Mouse (Mus musculus): ENCODE measurements around the gene Prkag2. TPM values are rescaled to one million over a fixed set of nuclear protein-coding genes. Genes with fewer than 3 reads are reported as not detected.

Prkag2 gene
- polyA plus RNA-seq, 2 experiments: 3.1 to 4.0 TPM

GRCm38 (mm10) chr5:24990460-24990859 is 110.0 kb downstream of the Prkag2 start:
- WGBS (ENCODE audit: insufficient replicate concordance): 45% methylated on average over 5 of the region's 5 CpGs
- H3K27me3 ChIP-seq (ENCODE audit: control insufficient read depth, insufficient read depth, low read length): no peaks in the 10 kb centered on the region
- H3K27ac ChIP-seq: no peak overlapping the region
- no peaks in the 10 kb centered on the region for H3K36me3 ChIP-seq (replicated peaks; ENCODE audit: control insufficient read depth, insufficient read depth, low read depth)
- no peak overlapping the region for H3K4me3 ChIP-seq (ENCODE audit: insufficient read depth in 1 of 2, low read depth in 2 of 2, low read length in 2 of 2)
- H3K4me2 ChIP-seq (ENCODE audit: low read depth): no peak overlapping the region
- TF ChIP-seq CTCF (IDR thresholded peaks at IDR 0.05; ENCODE audit: low read depth) (no peak), EP300 (IDR thresholded peaks at IDR 0.05; ENCODE audit: low read depth) (no peak)
- no peak overlapping the region for H3K9ac ChIP-seq (replicated peaks)
- H3K9me3 ChIP-seq (ENCODE audit: control insufficient read depth, low read length): no peaks in the 10 kb centered on the region
- H3K4me1 ChIP-seq (replicated peaks; ENCODE audit: control insufficient read depth in 2 of 2, insufficient read depth in 2 of 2, low read length in 1 of 2): peaks cover 0 to 2% of the 10 kb centered on the region in 2 experiments; a peak in 1 of 4 replicates
- no peak for DNase-seq (ENCODE audit: low read depth in 3 of 3, low spot score in 3 of 3)
- ATAC-seq (ENCODE audit: insufficient read depth): no peak

GRCm38 (mm10) chr5:24989683-24990082 is 110.8 kb downstream of the Prkag2 start:
- Histone ChIP-seq H3K9me3 (ENCODE audit: control insufficient read depth, low read length) (no peaks in the 10 kb centered on the region), H3K27ac (no peak overlapping the region), H3K9ac (replicated peaks) (no peak overlapping the region), H3K4me1 (replicated peaks; ENCODE audit: control insufficient read depth in 2 of 2, insufficient read depth in 2 of 2, low read length in 1 of 2) (peaks cover 0 to 2% of the 10 kb centered on the region in 2 experiments; a peak in 1 of 4 replicates), H3K36me3 (replicated peaks; ENCODE audit: control insufficient read depth, insufficient read depth, low read depth) (no peaks in the 10 kb centered on the region), H3K4me3 (ENCODE audit: insufficient read depth in 1 of 2, low read depth in 2 of 2, low read length in 2 of 2) (no peak overlapping the region), H3K27me3 (ENCODE audit: control insufficient read depth, insufficient read depth, low read length) (no peaks in the 10 kb centered on the region), H3K4me2 (ENCODE audit: low read depth) (no peak overlapping the region)
- WGBS (ENCODE audit: insufficient replicate concordance): 8% methylated on average over 3 of the region's 3 CpGs
- TF ChIP-seq EP300 (IDR thresholded peaks at IDR 0.05; ENCODE audit: low read depth) (no peak), CTCF (IDR thresholded peaks at IDR 0.05; ENCODE audit: low read depth) (no peak)
- no peak for ATAC-seq (ENCODE audit: insufficient read depth)
- no peak for DNase-seq (ENCODE audit: low read depth in 3 of 3, low spot score in 3 of 3)

DNA sequence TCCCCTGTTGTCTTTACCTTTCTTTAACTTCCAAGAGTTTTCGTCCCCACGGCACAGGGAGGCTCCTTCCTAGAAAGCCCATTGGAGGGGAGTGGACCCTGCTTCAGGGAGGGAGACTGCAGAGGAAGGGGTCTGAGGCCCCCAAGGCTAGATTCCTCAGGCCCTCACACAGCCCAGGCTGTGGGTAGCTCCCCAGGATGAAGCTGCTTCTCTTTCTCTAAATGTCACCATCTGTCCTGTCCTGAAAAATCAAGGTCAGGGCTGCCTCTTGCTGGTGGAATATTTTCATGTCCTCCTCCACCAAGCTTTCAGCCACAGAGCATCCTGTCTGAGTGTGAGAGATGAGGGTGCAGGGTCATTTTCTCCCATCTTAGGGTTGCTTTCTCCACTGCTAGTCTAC is 113.5 kb downstream of the Prkag2 start:
- H3K4me3 ChIP-seq (ENCODE audit: insufficient read depth in 1 of 2, low read depth in 2 of 2, low read length in 2 of 2): no peak overlapping the region
- H3K4me1 ChIP-seq (replicated peaks; ENCODE audit: control insufficient read depth in 2 of 2, insufficient read depth in 2 of 2, low read length in 1 of 2): no peaks in the 10 kb centered on the region; a peak in 1 of 4 replicates
- ATAC-seq (ENCODE audit: insufficient read depth) (no peak), DNase-seq (ENCODE audit: low read depth in 3 of 3, low spot score in 3 of 3) (no peak)
- no peak overlapping the region for H3K9ac ChIP-seq (replicated peaks)
- WGBS (ENCODE audit: insufficient replicate concordance): 74% methylated on average over 2 of the region's 2 CpGs
- no peaks in the 10 kb centered on the region for H3K36me3 ChIP-seq (replicated peaks; ENCODE audit: control insufficient read depth, insufficient read depth, low read depth)
- H3K27ac ChIP-seq: no peak overlapping the region
- no peak overlapping the region for H3K4me2 ChIP-seq (ENCODE audit: low read depth)
- no peaks in the 10 kb centered on the region for H3K27me3 ChIP-seq (ENCODE audit: control insufficient read depth, insufficient read depth, low read length)
- no peaks in the 10 kb centered on the region for H3K9me3 ChIP-seq (ENCODE audit: control insufficient read depth, low read length)
- no peak for TF ChIP-seq CTCF (IDR thresholded peaks at IDR 0.05; ENCODE audit: low read depth)
- TF ChIP-seq EP300 (IDR thresholded peaks at IDR 0.05; ENCODE audit: low read depth): no peak

DNA sequence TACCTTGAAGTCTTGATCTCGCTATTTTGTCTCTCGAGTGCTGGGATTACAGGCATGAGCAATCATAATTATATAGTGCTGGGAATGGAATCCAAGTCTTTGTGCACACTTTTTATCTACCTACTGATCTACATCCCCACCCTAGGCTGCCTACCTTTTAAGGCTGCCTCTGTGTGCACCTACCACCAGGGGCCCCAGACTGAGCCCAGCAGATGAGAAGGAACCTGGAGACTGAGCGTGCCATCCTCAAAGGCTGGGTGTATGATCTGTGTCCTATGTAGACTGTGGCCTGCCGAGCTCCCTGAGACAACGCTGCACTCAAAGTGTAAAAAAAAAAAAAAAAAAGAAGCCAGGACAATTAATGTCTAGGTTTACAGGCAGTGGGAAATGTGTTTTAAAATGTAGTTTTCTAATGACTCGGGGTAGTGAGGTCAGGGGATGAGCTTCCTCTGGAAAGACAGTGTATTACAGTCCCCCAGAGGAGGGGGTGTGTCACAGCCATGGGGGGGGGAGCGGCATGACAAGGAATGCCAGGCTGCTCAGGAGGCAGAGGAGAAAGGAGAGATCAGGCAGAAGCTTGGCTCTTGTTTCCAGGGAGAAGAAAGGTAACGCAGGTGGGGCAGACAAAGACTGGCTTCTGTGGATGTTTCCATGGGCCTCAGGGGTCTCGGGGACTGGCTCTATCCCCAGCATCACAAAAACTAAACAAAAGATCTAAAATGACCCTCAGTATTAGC is 114.1 kb downstream of the Prkag2 start:
- WGBS (ENCODE audit: insufficient replicate concordance): 62% methylated on average over 9 of the region's 9 CpGs
- no peak for TF ChIP-seq CTCF (IDR thresholded peaks at IDR 0.05; ENCODE audit: low read depth)
- no peak for TF ChIP-seq EP300 (IDR thresholded peaks at IDR 0.05; ENCODE audit: low read depth)
- Histone ChIP-seq H3K27ac (no peak overlapping the region), H3K4me2 (ENCODE audit: low read depth) (no peak overlapping the region), H3K9ac (replicated peaks) (no peak overlapping the region), H3K4me3 (ENCODE audit: insufficient read depth in 1 of 2, low read depth in 2 of 2, low read length in 2 of 2) (no peak overlapping the region), H3K4me1 (replicated peaks; ENCODE audit: control insufficient read depth in 2 of 2, insufficient read depth in 2 of 2, low read length in 1 of 2) (no peaks in the 10 kb centered on the region; a peak in 1 of 4 replicates), H3K27me3 (ENCODE audit: control insufficient read depth, insufficient read depth, low read length) (no peaks in the 10 kb centered on the region), H3K9me3 (ENCODE audit: control insufficient read depth, low read length) (no peaks in the 10 kb centered on the region), H3K36me3 (replicated peaks; ENCODE audit: control insufficient read depth, insufficient read depth, low read depth) (no peaks in the 10 kb centered on the region)
- DNase-seq (ENCODE audit: low read depth in 3 of 3, low spot score in 3 of 3) (no peak), ATAC-seq (ENCODE audit: insufficient read depth) (no peak)

DNA sequence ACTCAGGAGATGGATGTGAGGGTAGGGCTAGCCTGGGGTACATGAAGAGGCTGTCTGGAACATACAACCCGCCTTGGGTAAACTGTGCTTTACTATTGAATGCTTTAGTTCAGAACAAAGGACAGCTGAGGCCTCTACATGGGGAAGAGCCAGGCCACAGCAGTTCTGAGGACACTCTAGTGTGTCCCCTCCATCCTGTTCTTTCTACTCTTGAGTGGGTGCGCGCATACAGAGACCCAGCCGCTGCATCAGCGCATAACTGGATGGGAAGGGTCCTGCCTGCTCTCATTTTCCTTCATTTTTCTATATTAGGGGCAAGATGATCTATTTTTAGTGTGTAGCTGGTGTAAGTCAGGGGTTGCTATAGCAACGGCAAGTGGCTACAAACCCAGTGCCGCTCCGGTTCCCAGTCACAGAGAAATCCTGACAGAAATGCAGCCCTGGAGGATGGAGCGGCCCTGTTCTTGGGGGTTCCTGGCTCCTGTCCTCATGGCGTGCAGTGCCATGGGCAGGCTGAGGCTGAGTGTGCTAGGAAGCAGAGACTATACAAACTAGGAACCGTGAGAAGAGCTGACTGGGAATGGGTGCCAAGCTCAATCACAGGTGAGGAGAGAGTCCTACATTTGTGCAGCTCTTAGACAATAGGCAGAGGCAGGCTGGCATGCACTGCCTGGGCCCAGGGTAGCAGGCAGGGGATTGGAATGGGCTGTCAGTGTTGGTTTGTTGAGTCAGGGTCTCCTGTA is 114.8 kb downstream of the Prkag2 start:
- Histone ChIP-seq H3K4me1 (replicated peaks; ENCODE audit: control insufficient read depth in 2 of 2, insufficient read depth in 2 of 2, low read length in 1 of 2) (no peaks in the 10 kb centered on the region; a peak in 1 of 4 replicates), H3K27me3 (ENCODE audit: control insufficient read depth, insufficient read depth, low read length) (no peaks in the 10 kb centered on the region; the same call in 1 of the 2 replicates), H3K36me3 (replicated peaks; ENCODE audit: control insufficient read depth, insufficient read depth, low read depth) (no peaks in the 10 kb centered on the region), H3K9ac (replicated peaks) (no peak overlapping the region), H3K4me3 (ENCODE audit: insufficient read depth in 1 of 2, low read depth in 2 of 2, low read length in 2 of 2) (no peak overlapping the region), H3K4me2 (ENCODE audit: low read depth) (no peak overlapping the region), H3K27ac (no peak overlapping the region), H3K9me3 (ENCODE audit: control insufficient read depth, low read length) (no peaks in the 10 kb centered on the region)
- 77% methylated on average over 11 of the region's 11 CpGs for WGBS (ENCODE audit: insufficient replicate concordance)
- ATAC-seq (ENCODE audit: insufficient read depth) (no peak), DNase-seq (ENCODE audit: low read depth in 3 of 3, low spot score in 3 of 3) (no peak)
- TF ChIP-seq EP300 (IDR thresholded peaks at IDR 0.05; ENCODE audit: low read depth) (no peak), CTCF (IDR thresholded peaks at IDR 0.05; ENCODE audit: low read depth) (no peak)
